Mouse (Mus musculus) lung, postnatal 0 days (tissue): ENCODE data around the gene Pipox. TPM values are rescaled to one million over a fixed set of nuclear protein-coding genes. Genes with fewer than 3 reads are reported as not detected.

ENCODE experiments used
- ATAC-seq: fragments of 200-750 bp; cut with Nextera tagmentation; 2 replicates; pipeline ENCODE4 v1.8.0; 2017; ENCODE audit warnings: moderate library complexity
- DNase-seq: peaks from one replicate; pipeline ENCODE4 v3.0.0-alpha.2; 2016; ENCODE audit warnings: low spot score
- H3K27ac ChIP-seq: fragments of 300-500 bp; sonication (generic); 2 replicates; pipeline ENCODE4 v1.5.1; 2014; ENCODE audit warnings: antibody characterized with exemption, mild to moderate bottlenecking, low read length, mixed read lengths
- H3K27me3 ChIP-seq: fragments of 300-500 bp; sonication (generic); replicated peaks from 2 replicates; pipeline ENCODE4 v1.6.1; 2014; ENCODE audit warnings: low read length, mixed read lengths; ENCODE audit not compliant: insufficient read depth
- H3K36me3 ChIP-seq: fragments of 300-500 bp; sonication (generic); 2 replicates; pipeline ENCODE4 v1.6.1; 2014; ENCODE audit warnings: low read length, mixed read lengths; ENCODE audit not compliant: insufficient read depth
- H3K4me1 ChIP-seq: fragments of 300-500 bp; sonication (generic); 2 replicates; pipeline ENCODE4 v1.6.1; 2014; ENCODE audit warnings: antibody characterized with exemption, low read depth, low read length, mixed read lengths; ENCODE audit not compliant: insufficient read depth
- H3K4me2 ChIP-seq: fragments of 300-500 bp; sonication (generic); replicated peaks from 2 replicates; pipeline ENCODE4 v1.6.1; 2014; ENCODE audit warnings: low read depth, mild to moderate bottlenecking, low read length, moderate library complexity, mixed read lengths
- H3K4me3 ChIP-seq: fragments of 300-500 bp; sonication (generic); 2 replicates; pipeline ENCODE4 v1.5.1; 2014; ENCODE audit warnings: low read depth, low read length
- H3K9ac ChIP-seq: fragments of 300-500 bp; sonication (generic); replicated peaks from 2 replicates; pipeline ENCODE4 v1.6.1; 2014; ENCODE audit warnings: low read depth, mild to moderate bottlenecking
- H3K9me3 ChIP-seq: fragments of 300-500 bp; sonication (generic); 2 replicates; pipeline ENCODE4 v1.6.1; 2016; ENCODE audit warnings: low read length, mixed read lengths
- CTCF ChIP-seq: IDR thresholded peaks from 2 replicates; pipeline ENCODE4 v1.5.1; 2016; ENCODE audit warnings: antibody characterized with exemption, mild to moderate bottlenecking
- EP300 ChIP-seq: IDR thresholded peaks from 2 replicates; pipeline ENCODE4 v1.6.1; 2016; ENCODE audit warnings: antibody characterized with exemption, mild to moderate bottlenecking, control low read depth
- WGBS: fragments of 180-500 bp; shearing (Covaris S2); extraction: QIAGEN DNeasy Blood & Tissue Kit; methylation state at CpG from one replicate; pipeline ENCODE4 v1.1.7; 2014; 5-methylcytosine and 5-hydroxymethylcytosine counted together
- polyA plus RNA-seq: library from polyadenylated mRNA; unstranded; fragments of >200 nt; fragmentation: Nextera tagmentation; extraction: Ambion mirVana; gene quantifications from 2 replicates; pipeline ENCODE4 v1.2.1, GENCODE M21; 2015

Gene Pipox
- polyA plus RNA-seq, 1 experiment from 2014 or later, result 0.23 TPM

- Histone ChIP-seq H3K36me3 (0 out of 2 replicates have a peak, but pooled peaks cover 5% of the 10 kb centered on the region), H3K9me3 (no peaks in the 10 kb centered on the region), H3K4me1 (no peaks in the 10 kb centered on the region), H3K9ac (no peak overlapping the region), H3K27ac (no peak overlapping the region), H3K4me3 (no peak overlapping the region), H3K4me2 (no peak overlapping the region), H3K27me3 (no peaks in the 10 kb centered on the region)
- TF ChIP-seq EP300 (no peak), CTCF (no peak)
- ATAC-seq (no peak), DNase-seq (no peak)
- WGBS, result 32% methylated on average over 11 of the region's 12 CpGs
Observed at GRCm38 (mm10) chr11:77867419-77868083, 26.3 kb downstream of the Pipox start.

DNA sequence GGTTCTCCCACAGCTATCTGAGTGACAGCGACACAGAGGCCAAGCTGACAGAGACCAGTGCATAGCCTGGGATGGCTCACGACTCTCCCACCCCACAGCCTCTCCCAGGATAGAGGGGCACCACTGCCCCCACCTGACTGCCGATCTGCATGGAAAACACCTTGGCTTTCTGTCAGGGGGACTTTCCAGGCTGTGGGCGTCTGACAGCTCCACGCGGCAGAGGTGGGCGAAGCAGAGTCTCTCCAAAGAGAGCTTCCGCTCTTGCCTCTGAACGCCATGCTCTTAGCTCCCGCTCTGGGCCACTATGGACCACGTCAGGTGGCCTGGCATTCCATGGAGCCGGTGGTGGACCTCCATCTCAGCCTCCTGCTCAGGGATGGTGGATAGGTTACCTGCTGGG, 29.1 kb downstream of the Pipox start:
- ATAC-seq (no peak), DNase-seq (no peak)
- TF ChIP-seq EP300 (no peak), CTCF (no peak)
- H3K4me2 ChIP-seq, result no peak overlapping the region
- WGBS, result 71% methylated on average over 12 of the region's 12 CpGs
- no peaks in the 10 kb centered on the region for H3K27me3 ChIP-seq
- H3K4me3 ChIP-seq, result no peak overlapping the region
- 0 out of 2 replicates have a peak, but pooled peaks cover 5% of the 10 kb centered on the region for H3K36me3 ChIP-seq
- no peak overlapping the region for H3K9ac ChIP-seq
- no peaks in the 10 kb centered on the region for H3K9me3 ChIP-seq
- no peaks in the 10 kb centered on the region for H3K4me1 ChIP-seq
- H3K27ac ChIP-seq, result no peak overlapping the region

GRCm38 (mm10) chr11:77862887-77863286, 31.0 kb downstream of the Pipox start:
- no peak overlapping the region for H3K27ac ChIP-seq
- no peak overlapping the region for H3K4me3 ChIP-seq
- H3K4me2 ChIP-seq, result no peak overlapping the region
- H3K36me3 ChIP-seq, result peaks cover 11% of the 10 kb centered on the region; the same call in 1 of the 2 replicates
- DNase-seq (no peak), ATAC-seq (no peak)
- TF ChIP-seq EP300, result no peak
- TF ChIP-seq CTCF, result no peak
- H3K4me1 ChIP-seq, result no peaks in the 10 kb centered on the region
- H3K27me3 ChIP-seq, result no peaks in the 10 kb centered on the region
- WGBS, result 91% methylated on average over 7 of the region's 7 CpGs
- H3K9me3 ChIP-seq, result no peaks in the 10 kb centered on the region
- no peak overlapping the region for H3K9ac ChIP-seq

DNA sequence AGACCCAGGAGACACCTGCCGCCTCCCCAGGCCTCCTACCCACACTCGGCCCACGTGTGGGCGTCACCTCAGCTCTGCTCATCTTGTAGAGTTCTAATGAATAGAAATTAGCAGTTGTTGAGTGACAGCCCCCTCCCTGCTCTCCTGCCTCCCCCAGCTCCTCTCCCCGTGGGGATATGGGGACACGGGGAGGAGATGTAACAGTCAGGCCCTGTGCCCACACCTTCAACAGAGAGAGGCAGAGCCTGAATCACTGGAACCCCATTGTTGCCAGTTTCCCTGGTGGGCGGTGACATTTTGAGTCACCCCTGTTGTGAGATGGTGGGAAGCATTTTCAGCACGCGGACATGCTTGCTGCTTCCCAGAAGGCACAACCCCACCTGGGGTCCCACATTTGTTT, 32.9 kb downstream of the Pipox start:
- no peaks in the 10 kb centered on the region for H3K27me3 ChIP-seq
- 93% methylated on average over 9 of the region's 9 CpGs for WGBS

DNA sequence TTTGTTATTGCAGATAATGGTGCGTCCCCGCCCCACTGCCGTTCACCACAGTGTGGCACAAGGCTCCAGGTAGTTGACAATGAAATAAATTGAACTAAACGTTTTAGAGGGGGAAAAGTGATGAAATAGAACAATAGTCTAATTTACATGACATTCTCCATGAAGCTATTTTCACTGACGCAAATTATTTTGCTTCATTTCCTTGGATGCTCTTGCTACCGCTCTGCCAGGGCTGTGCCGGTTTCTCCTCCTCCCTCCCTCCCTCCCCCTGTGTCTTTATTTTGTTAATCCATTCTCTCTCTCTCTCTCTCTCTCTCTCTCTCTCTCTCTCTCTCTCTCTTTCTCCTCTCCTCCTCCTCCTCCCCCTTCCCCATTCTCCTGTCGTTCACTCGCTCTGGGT, 35.3 kb downstream of the Pipox start:
- TF ChIP-seq CTCF, result no peak
- no peak for TF ChIP-seq EP300
- Histone ChIP-seq H3K9ac (no peak overlapping the region), H3K9me3 (no peaks in the 10 kb centered on the region), H3K4me2 (no peak overlapping the region), H3K27me3 (no peaks in the 10 kb centered on the region), H3K27ac (no peak overlapping the region), H3K36me3 (peaks cover 18% of the 10 kb centered on the region; the same call in 1 of the 2 replicates), H3K4me3 (no peak overlapping the region), H3K4me1 (no peaks in the 10 kb centered on the region)
- WGBS, result 64% methylated on average over 9 of the region's 9 CpGs
- no peak for ATAC-seq
- no peak for DNase-seq

More for the DNA sequence above, 32.9 kb downstream of the Pipox start:
- H3K4me2 ChIP-seq, result no peak overlapping the region
- no peak overlapping the region for H3K4me3 ChIP-seq
- ATAC-seq, result no peak
- DNase-seq, result no peak
- H3K9ac ChIP-seq, result no peak overlapping the region
- peaks cover 18% of the 10 kb centered on the region; the same call in 1 of the 2 replicates for H3K36me3 ChIP-seq
- H3K4me1 ChIP-seq, result no peaks in the 10 kb centered on the region
- no peak overlapping the region for H3K27ac ChIP-seq
- TF ChIP-seq EP300 (no peak), CTCF (no peak)
- H3K9me3 ChIP-seq, result no peaks in the 10 kb centered on the region

GRCm38 (mm10) chr11:77857089-77857488, 36.8 kb downstream of the Pipox start:
- peaks cover 25% of the 10 kb centered on the region; the same call in 1 of the 2 replicates for H3K36me3 ChIP-seq

More at GRCm38 (mm10) chr11:77857089-77857488, 36.8 kb downstream of the Pipox start:
- Histone ChIP-seq H3K9ac (no peak overlapping the region), H3K4me3 (no peak overlapping the region), H3K4me2 (no peak overlapping the region), H3K27me3 (no peaks in the 10 kb centered on the region), H3K4me1 (no peaks in the 10 kb centered on the region), H3K27ac (no peak overlapping the region), H3K9me3 (no peaks in the 10 kb centered on the region)
- 90% methylated on average over 6 of the region's 6 CpGs for WGBS
- TF ChIP-seq CTCF, result no peak
- no peak for TF ChIP-seq EP300
- DNase-seq (no peak), ATAC-seq (no peak)
